ENCODE assay signal across 8 mouse cellular contexts in genomic region chr1:182527921-182528858, GRCm38 (mm10). TPM values are rescaled to one million over a fixed set of nuclear protein-coding genes. Genes with fewer than 3 reads are reported as not detected.
DNase-seq lines count a peak whose midpoint lies in the region; ATAC-seq and TF ChIP-seq lines count a peak whose summit lies in the region.

No protein-coding gene starts in this region.

- H3K4me1 ChIP-seq in kidney, postnatal 0 days (replicated peaks; ENCODE audit: insufficient read depth, low read length), result peaks cover 14% of the 10 kb centered on the region; the same call in 1 of the 2 replicates
- H3K4me1 ChIP-seq in intestine, postnatal 0 days (replicated peaks; ENCODE audit: control insufficient read depth, insufficient read depth, low read length), result peaks cover 19% of the 10 kb centered on the region
- 0 out of 2 replicates have a peak, but pooled peaks cover 5% of the 10 kb centered on the region for H3K4me1 ChIP-seq in midbrain, embryonic 14.5 days (ENCODE audit: control insufficient read depth, insufficient read depth, low read length)

- intact Hi-C loops in gastrocnemius, postnatal 14 days (cut with DNase I; ENCODE audit: low total_unique reads), result no loop called here

- no peak for TF ChIP-seq CTCF in kidney, postnatal 0 days (IDR thresholded peaks at IDR 0.05; ENCODE audit: low read depth)
- TF ChIP-seq CTCF in intestine, postnatal 0 days (IDR thresholded peaks at IDR 0.05; ENCODE audit: low read depth), result peak; percentile 35

- H3K9ac ChIP-seq in kidney, postnatal 0 days (ENCODE audit: low read depth, low read length), result 0 out of 2 replicates have a peak overlapping the region, but pooled peaks have one; percentile 18
- H3K9ac ChIP-seq in intestine, postnatal 0 days (ENCODE audit: low read depth, low read length), result no peak overlapping the region
- H3K9ac ChIP-seq in midbrain, embryonic 14.5 days (replicated peaks; ENCODE audit: low read length), result no peak overlapping the region

- H3K27ac ChIP-seq in kidney, postnatal 0 days, result peak overlapping the region; percentile 31; the same call in 1 of the 2 replicates
- H3K27ac ChIP-seq in intestine, postnatal 0 days (ENCODE audit: low read depth, low read length), result peak overlapping the region; percentile 66
- H3K27ac ChIP-seq in midbrain, embryonic 14.5 days (replicated peaks; ENCODE audit: low read depth, low read length), result no peak overlapping the region

- H3K27me3 ChIP-seq in kidney, postnatal 0 days (ENCODE audit: insufficient read depth, low read length), result no peaks in the 10 kb centered on the region
- H3K27me3 ChIP-seq in intestine, postnatal 0 days (replicated peaks; ENCODE audit: control insufficient read depth, insufficient read depth, low read length), result no peaks in the 10 kb centered on the region
- no peaks in the 10 kb centered on the region for H3K27me3 ChIP-seq in midbrain, embryonic 14.5 days (ENCODE audit: control insufficient read depth, insufficient read depth, low read length)

- peak overlapping the region; percentile 32 for H3K4me2 ChIP-seq in kidney, postnatal 0 days (ENCODE audit: low read length)
- H3K4me2 ChIP-seq in intestine, postnatal 0 days (replicated peaks; ENCODE audit: low read depth), result peak overlapping the region; percentile 52
- H3K4me2 ChIP-seq in midbrain, embryonic 14.5 days (ENCODE audit: low read length), result peak overlapping the region; percentile 33

- no peaks in the 10 kb centered on the region for H3K9me3 ChIP-seq in kidney, postnatal 0 days (replicated peaks; ENCODE audit: low read length)
- peaks cover 8% of the 10 kb centered on the region; the same call in 1 of the 2 replicates for H3K9me3 ChIP-seq in intestine, postnatal 0 days (ENCODE audit: control insufficient read depth)
- no peaks in the 10 kb centered on the region for H3K9me3 ChIP-seq in midbrain, embryonic 14.5 days (ENCODE audit: control insufficient read depth, low read length)

- peak; percentile 84; the same call in 1 of the 2 replicates for ATAC-seq in kidney, postnatal 0 days (replicated peaks; ENCODE audit: low FRiP score, low read depth)
- ATAC-seq in intestine, postnatal 0 days, result peak; percentile 92
- no peak for ATAC-seq in midbrain, embryonic 14.5 days (ENCODE audit: low FRiP score, low TSS enrichment)

- WGBS in kidney, postnatal 0 days, result 9% methylated on average over 19 of the region's 19 CpGs
- 10% methylated on average over 19 of the region's 19 CpGs for WGBS in intestine, postnatal 0 days
- 5% methylated on average over 19 of the region's 19 CpGs for WGBS in midbrain, embryonic 14.5 days

- no peak for DNase-seq in kidney, postnatal 0 days (ENCODE audit: low spot score)
- no peak for DNase-seq in kidney, adult 11 months
- DNase-seq in adrenal gland, adult 18-20 months (ENCODE audit: low spot score in 2 of 2), result peak; percentile 51 to 59
- peak; percentile 50 for DNase-seq in gastrocnemius, postnatal 14 days
- peak; percentile 35 for DNase-seq in midbrain, embryonic 14.5 days
- DNase-seq in urinary bladder, postnatal 10 days (ENCODE audit: low spot score), result peak; percentile 25
- DNase-seq in layer of hippocampus, adult 11-12 months (ENCODE audit: low spot score), result no peak

- no peaks in the 10 kb centered on the region for H3K36me3 ChIP-seq in kidney, postnatal 0 days (ENCODE audit: insufficient read depth, low read length)
- no peaks in the 10 kb centered on the region for H3K36me3 ChIP-seq in intestine, postnatal 0 days (ENCODE audit: control insufficient read depth, insufficient read depth)
- no peaks in the 10 kb centered on the region for H3K36me3 ChIP-seq in midbrain, embryonic 14.5 days (ENCODE audit: control insufficient read depth, insufficient read depth, low read length)

- no peak overlapping the region for H3K4me3 ChIP-seq in kidney, postnatal 0 days (replicated peaks; ENCODE audit: low read depth, low read length)
- no peak overlapping the region for H3K4me3 ChIP-seq in intestine, postnatal 0 days (ENCODE audit: low read depth, low read length)
- no peak overlapping the region for H3K4me3 ChIP-seq in midbrain, embryonic 14.5 days (replicated peaks; ENCODE audit: low read depth, low read length)

RNA-seq across cellular contexts. Expression of gene Capn2, which starts 10.8 kb away (rescaled TPM):
- 95.1 and 106 TPM in 2 replicates for polyA plus RNA-seq in kidney, postnatal 0 days (2015; fragmentation: Nextera tagmentation; extraction: Ambion mirVana)
- total RNA-seq in adrenal gland, adult 18-20 months (2021), result 100 to 1,000 TPM in 1 of 2 experiments, 10 to 100 TPM in 1; 63.1 to 122 TPM
- 10 to 100 TPM; 60.2 to 70.7 TPM for total RNA-seq in gastrocnemius, postnatal 14 days (2021)
- polyA plus RNA-seq in intestine, postnatal 0 days (2015; fragmentation: Nextera tagmentation; extraction: Ambion mirVana), result 31.8 and 34.0 TPM in 2 replicates
- 57.9 and 68.7 TPM in 2 replicates for polyA plus RNA-seq in midbrain, embryonic 14.5 days (2014; fragmentation: Nextera tagmentation; extraction: Ambion mirVana)

RNA-seq across cellular contexts. Expression of gene Capn8, which starts 36.6 kb away (rescaled TPM):
- polyA plus RNA-seq in kidney, postnatal 0 days (2015; fragmentation: Nextera tagmentation; extraction: Ambion mirVana), result 0.11 and 0.13 TPM in 2 replicates
- total RNA-seq in adrenal gland, adult 18-20 months (2021), result under 1 TPM; 0.19 to 0.33 TPM
- not detected for total RNA-seq in gastrocnemius, postnatal 14 days (2021)
- polyA plus RNA-seq in intestine, postnatal 0 days (2015; fragmentation: Nextera tagmentation; extraction: Ambion mirVana), result 1.0 and 1.4 TPM in 2 replicates
- polyA plus RNA-seq in midbrain, embryonic 14.5 days (2014; fragmentation: Nextera tagmentation; extraction: Ambion mirVana), result 0.28 TPM in 1 of 2 replicates, not detected in the other

Comparison
In these comparisons a context has a peak if more than half of its experiments do, and no peak if none do; other contexts are left out.
1. DNase-seq: peak in adrenal gland, adult 18-20 months (2 of 2), gastrocnemius, postnatal 14 days (single experiment), midbrain, embryonic 14.5 days (single experiment) and urinary bladder, postnatal 10 days (single experiment); none in kidney, postnatal 0 days (single experiment), kidney, adult 11 months (single experiment) and layer of hippocampus, adult 11-12 months (single experiment).
2. Peak in every context shown above with its lines, with median percentiles within 50 percentile points of each other: H3K4me2 ChIP-seq.